Mouse (Mus musculus) cerebellum, postnatal 4 days (tissue): ENCODE data around the gene Zfp92.
"Not testable (repeated sequence)": the region's sequence is repeated elsewhere in the genome, so short reads cannot be mapped to it uniquely, and the experiment has no call there.

Source experiments
- DNase-seq, 2 experiments: peaks; one replicate each; pipeline ENCODE4 v3.0.0; 2022; ENCODE audit warnings: low spot score in 2 of 2, mixed read lengths in 1 of 2

Gene Zfp92

DNA sequence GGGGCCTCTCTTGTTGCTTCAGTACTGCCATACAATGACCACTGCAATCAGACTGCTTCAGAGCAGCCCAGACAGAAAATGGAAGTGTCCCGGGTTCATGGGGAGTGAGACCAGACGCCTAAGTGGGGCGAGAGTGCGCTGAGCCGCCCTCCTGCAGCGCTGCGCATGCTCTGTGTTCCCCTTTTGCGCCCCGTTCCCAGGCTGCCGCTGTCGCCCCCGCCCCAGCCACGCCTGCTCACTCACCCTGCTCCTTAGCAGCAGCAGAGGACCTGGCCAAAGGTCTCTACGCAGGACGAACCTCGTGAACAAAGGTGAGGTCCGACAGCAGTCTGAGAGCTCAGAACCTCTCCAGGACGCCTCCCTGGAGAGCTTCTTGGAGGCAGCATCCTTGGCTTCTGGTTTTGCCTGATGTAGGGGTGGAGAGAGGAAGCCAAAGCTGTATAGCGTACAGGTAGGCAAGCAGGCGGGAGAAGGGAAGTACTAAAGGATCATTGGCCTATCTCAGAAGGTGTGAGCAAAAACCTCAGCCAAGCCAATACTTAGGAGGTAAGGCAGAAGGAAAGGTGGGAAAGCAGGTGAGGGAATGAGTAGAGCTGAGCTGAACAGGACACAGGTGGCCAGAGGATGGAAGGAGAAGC is at the start of gene Zfp92:
Gene Zfp92, plus strand, starts transcription at position 217 of the 638 bp plus-strand sequence.
- DNase-seq, result no peak

DNA sequence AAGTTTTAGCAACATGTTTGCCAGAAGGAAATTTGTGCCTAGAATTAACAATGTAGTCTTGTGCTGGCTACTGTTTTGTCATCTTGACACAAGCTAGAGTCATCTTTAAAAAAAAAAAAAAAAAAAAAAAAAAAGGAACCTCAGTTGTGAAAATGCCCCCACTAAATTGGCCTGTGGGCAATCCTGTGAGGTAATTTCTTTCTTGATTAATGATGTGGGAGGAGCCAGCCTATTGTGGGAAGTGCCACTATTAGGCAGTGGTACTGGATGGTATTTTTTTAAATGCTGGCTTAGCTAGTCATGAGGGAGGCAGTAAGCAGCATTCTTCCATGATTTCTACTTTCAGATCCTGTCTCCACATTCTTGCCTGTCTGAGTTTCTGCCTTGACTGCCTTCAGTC is 47.6 kb upstream of the Zfp92 start:
- no peak for DNase-seq

- DNase-seq, result no peak
Observed at GRCm38 (mm10) chrX:73384419-73384818, 26.5 kb upstream of the Zfp92 start.

DNA sequence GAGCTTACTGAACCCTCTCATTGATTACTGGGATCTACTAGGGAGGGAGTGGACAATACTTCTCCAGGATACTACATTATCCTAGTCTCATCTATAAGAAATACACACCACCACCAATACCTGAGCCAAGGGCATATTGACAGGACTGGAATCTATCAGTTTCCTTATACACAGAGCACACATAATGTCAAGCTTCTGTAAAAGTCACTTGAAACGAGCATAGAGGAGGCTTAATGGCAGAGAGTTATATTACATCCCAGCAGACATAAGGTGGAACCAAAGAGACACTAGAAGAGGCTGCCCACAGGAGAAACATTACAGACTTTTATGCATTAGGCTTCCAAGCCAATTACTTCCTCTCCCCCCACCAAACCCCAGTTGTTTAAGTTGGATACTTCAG is 26.0 kb upstream of the Zfp92 start:
- no peak for DNase-seq

DNA sequence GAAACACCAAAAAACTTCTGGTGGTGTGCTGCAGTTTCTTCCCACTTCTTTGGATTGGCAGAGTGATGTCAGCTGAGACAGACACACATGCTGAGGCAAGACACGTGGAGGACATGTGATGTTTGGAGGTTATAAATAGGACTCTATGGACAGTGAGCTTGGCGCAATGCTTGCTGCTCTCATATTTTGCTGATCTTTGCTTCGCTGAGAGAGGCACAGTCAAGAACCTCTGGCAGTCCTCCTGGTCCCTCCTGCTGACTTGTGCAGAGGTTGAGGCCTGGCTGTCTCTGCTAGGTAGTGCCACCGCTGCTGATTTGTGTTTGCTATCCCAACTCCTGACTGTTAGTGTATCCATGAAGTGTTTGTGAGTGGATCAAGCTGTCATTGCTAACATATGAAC is 19.4 kb upstream of the Zfp92 start:
- DNase-seq, result no peak

DNA sequence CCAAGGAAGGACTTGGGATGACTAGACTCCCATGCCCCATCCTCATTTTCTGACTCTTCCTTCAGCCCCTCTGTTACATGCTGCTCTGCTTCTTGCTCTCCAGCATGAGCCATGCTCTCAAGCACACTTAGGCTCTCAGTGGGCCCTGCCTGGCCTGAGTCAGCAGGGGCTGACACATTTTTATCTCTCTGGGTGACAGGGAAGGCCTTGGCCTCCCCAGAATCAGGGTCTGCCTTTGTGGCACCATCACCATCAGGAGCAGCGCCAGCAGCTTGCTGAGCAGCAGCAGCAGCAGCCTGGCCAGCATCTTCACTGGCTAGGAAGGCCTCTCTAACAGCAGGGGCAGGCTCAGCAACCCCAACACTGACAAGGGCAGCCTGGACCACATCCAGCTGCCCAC is 14.4 kb upstream of the Zfp92 start:
- DNase-seq, result no peak

- not testable (repeated sequence) for DNase-seq
Observed at GRCm38 (mm10) chrX:73398636-73399035, 12.3 kb upstream of the Zfp92 start, which contains the start of gene Gm18336. Gm18336 (minus strand) TSS chrX:73398736.

GRCm38 (mm10) chrX:73400951-73401350 is 9.9 kb upstream of the Zfp92 start:
- no peak for DNase-seq

DNA sequence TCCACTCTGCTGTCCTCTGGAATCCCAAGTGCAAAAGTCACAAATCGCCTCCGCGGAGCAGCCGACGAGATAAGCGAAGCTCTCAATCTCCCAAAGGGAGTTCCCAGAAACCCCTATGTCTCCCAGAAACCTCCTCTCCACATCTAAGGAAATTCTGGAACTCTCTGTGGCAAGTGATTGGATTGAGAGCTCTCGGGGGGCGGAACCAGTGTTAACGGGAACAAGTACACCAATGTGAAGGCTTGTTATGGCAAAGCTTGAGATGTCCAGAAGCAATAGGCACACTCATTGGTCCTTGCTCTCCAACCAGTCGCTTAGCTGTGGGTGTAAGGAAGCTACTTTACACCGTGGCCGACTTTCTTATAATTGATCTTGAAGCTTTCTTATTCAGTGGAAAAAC is 9.3 kb upstream of the Zfp92 start:
- DNase-seq, result no peak

GRCm38 (mm10) chrX:73412767-73413166 is 1.9 kb downstream of the Zfp92 start:
- DNase-seq, result no peak

- DNase-seq, result no peak
Observed at GRCm38 (mm10) chrX:73430036-73430435, 19.1 kb downstream of the Zfp92 start.

- DNase-seq, result no peak
Observed at GRCm38 (mm10) chrX:73432850-73433249, 22.0 kb downstream of the Zfp92 start.

DNA sequence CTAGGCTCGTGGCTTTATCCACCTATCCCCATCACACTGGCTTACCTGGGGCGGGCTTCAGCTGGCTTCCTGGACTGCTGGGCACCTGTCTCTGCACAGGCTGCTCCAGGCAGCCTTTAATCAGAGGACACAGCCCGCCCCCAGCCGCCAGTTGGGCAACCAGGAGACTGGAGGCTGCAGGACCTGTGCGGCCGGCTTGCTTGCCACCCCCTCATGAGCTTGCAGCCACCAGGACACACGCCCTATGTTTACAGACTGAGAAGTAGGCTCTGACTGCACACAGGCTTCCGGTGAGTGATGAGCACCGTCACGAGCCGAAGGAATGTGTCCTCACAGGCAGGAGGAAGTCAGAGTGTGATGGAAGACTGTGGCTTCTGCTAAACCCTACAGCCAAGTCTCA is 24.4 kb downstream of the Zfp92 start, which contains the start of gene Trex2:
Gene Trex2, minus strand, starts transcription at position 93 of the 400 bp plus-strand sequence.
- DNase-seq, result no peak

GRCm38 (mm10) chrX:73441428-73441827 is 30.5 kb downstream of the Zfp92 start:
- no peak for DNase-seq

GRCm38 (mm10) chrX:73451949-73452348 is 41.1 kb downstream of the Zfp92 start:
- DNase-seq, result peak; percentile 38 to 73

DNA sequence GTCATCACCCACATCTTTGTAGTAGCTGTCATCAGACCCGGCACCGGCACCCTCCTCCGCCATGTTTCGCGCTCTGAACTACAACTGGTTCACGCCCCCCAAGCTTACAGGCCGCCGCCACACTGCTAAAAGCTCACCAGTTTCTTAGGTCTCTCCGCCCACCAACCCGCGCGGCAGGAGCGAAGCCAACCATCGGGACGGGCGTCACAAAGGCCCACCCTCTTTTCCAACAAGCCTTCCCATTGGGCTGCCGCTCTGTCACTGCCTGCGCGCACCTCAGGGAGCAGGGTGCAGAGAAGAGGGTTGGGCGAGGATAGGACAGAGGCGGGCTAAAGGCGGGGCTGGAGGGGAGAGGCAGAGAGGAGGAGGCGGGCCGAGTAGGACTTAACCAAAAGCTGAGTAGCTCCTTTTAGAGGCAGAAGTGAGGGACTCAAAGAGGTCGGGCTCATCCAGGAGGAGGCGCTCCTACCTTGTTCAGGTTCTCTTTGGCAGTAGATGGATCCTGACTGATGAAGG is 48.0 kb downstream of the Zfp92 start, which contains the start of gene Haus7:
Gene Haus7, minus strand, starts transcription at position 168 of the 516 bp plus-strand sequence.
- peak; percentile 68 to 83 for DNase-seq

- no peak for DNase-seq
Observed at GRCm38 (mm10) chrX:73460792-73461191, 49.9 kb downstream of the Zfp92 start.

DNA sequence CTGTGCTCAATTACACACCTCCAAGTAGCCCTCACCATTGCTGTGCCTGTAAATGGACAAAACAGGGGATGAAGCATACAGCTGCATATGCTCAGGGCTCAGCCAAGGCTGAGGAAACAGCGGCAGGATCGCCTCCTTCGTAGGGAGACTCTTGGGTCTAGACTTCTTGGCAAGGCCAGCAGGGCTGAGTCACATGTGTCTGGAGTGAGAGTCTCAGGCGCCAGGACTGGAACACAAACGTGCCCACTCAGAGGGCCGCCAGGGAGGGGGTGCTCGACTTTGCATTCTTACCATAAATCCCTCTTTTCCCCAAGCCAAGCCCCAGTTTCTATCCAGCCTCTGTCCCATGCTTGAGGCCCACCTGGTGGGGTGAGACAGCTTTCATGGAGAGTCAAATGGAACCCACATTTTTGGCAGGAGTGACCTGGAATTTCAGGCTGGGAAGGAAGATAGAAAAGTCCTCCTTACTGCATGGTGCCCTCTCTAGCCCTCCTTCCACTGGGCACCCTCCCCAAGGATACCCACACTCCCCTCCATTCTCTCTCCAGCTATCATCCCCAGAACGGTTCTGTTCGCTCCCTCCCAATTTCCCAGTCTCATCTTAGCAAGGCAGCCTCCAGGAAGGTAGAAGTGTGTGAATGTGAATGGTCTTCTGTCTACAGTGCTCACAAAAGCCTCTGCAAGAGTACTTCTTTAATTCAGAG is 54.7 kb downstream of the Zfp92 start:
- DNase-seq, result no peak

DNA sequence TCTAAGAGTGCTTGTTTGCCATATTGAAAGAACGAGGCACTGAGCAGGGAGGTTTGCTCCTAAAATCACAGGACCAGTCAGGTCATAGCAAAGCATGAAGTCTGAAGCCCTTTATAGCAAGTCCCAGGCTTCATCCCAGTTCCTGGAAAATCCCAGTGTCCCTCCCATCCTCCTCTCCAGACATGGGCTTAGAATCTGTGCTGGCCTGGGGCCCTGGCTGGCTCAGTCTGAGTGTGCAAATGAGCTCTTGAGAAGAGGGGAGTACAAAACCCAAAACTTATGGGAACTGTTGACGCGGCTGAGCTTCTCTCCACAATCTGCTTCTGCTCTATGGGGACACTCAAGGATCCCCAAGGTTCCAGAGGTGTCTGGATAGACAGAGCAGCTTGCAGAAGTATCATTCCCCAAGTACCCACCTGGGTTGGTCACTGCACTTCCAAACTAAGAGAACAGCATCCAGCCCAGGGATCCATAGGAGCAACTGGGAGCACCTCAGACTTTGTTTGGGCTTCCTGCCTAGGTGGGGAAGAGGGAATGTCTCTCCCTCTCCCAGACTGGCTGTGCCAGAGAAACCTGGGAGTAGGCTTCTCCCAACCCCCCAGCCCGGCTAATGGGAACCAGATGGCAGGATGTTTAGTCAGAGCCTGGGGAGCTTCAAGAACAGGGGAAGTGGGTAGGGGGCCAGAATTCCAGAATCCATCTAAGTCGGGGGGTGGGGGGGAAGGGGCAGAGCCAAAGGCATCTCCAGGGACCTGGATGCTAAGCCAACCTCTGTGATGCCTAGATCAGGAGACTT is 56.7 kb downstream of the Zfp92 start:
- no peak for DNase-seq

DNA sequence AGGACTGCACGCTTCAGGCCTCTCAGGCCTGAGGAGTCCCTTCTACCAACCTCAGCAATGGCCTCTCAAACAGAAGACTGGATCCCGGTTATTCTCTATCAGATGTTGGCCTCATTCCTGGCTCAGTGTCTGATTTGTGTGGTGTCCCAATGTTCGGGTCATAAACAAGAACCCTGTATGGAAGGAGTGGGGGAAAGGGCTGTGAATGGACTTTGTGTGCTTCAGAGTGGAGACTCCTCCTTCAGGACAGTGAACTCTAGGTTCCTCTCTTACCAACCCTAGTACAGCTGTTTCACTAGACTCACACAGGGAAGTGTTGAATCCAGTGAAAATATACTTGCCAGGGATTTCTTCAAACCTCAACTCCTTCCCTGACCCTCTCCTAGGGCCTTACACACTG is 57.4 kb downstream of the Zfp92 start:
- DNase-seq, result no peak

GRCm38 (mm10) chrX:73468752-73469151 is 57.9 kb downstream of the Zfp92 start:
- DNase-seq, result no peak

GRCm38 (mm10) chrX:73471764-73472163 is 60.9 kb downstream of the Zfp92 start:
- no peak for DNase-seq
